Mouse (Mus musculus) natural killer cell, adult 2 months (primary cell): ENCODE measurements around the gene Rabepk.
A peak's percentile ranks its signal among the peaks of the same experiment; 100 is the strongest.
"Not testable (repeated sequence)": the region's sequence is repeated elsewhere in the genome, so short reads cannot be mapped to it uniquely, and the experiment has no call there.

Experiments used
- DNase-seq, 2 experiments: peaks; one replicate each; pipeline ENCODE4 v3.0.0; 2022; ENCODE audit warnings: low spot score in 2 of 2

Gene Rabepk

DNA sequence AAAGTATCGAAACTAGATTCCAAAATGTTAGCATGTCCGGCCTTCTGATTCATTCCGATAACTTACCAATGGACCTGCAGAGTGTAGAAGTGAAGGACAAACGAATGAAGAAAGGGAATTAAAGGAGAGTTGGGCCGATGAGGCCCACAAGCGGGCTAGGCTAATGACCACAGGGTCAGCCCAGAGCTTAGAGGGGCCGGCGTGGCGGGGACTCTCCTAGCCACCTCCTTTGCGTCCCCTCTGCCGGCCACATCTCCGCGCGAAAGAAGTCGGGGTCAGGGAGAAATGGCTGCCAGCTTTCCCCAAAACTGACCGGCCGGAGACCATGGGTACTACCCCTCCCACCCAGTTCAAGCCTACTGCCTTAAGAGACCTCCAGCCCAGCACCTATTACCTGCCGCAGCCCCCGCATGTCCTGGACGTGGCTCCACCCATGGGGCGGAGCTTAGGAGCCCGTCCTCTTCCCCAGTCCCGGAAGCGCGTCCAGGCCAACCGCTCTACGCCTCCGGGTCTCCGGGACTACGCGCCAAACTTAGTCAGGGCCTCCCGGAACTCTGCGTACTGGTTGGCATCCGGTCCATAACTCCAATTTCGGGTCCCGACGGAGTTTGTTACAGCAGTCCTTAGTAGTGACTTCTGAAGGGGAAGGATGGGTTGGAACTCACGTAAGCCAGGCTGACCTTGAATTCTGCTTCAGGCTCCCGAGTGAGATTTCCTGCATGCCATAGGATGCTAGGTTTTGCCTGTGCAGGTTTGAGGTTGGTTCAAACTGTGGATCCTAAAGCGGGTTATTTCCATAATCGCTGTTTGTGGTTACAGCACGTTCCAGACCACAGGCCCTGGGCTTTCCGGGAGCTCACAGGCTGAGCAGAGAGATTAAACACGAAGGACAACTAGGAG, at the start of gene Rabepk:
TSS of gene Rabepk (minus strand) at position 556 of the 900 bp plus-strand sequence.
- DNase-seq, result peak; percentile 67 to 75

DNA sequence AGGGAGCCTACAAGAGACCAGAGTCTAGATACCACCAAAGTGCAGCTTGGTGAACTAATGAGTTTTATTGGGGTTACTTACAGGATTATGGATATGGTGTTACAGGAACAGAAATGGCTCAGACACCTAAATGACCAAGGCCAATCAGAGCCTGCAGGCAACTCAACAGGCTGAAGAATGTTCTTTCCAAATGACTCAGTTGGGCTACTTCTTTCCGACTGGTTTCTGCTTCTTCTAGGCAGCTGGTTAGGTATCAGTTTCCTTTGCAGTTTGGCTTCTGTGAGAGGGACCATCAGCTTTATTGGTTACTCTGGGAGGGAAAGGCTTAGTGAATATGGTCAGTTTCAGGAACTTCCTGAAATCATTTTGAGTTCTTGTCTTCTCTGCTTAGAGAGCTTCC, 48.0 kb upstream of the Rabepk start:
- no peak for DNase-seq

DNA sequence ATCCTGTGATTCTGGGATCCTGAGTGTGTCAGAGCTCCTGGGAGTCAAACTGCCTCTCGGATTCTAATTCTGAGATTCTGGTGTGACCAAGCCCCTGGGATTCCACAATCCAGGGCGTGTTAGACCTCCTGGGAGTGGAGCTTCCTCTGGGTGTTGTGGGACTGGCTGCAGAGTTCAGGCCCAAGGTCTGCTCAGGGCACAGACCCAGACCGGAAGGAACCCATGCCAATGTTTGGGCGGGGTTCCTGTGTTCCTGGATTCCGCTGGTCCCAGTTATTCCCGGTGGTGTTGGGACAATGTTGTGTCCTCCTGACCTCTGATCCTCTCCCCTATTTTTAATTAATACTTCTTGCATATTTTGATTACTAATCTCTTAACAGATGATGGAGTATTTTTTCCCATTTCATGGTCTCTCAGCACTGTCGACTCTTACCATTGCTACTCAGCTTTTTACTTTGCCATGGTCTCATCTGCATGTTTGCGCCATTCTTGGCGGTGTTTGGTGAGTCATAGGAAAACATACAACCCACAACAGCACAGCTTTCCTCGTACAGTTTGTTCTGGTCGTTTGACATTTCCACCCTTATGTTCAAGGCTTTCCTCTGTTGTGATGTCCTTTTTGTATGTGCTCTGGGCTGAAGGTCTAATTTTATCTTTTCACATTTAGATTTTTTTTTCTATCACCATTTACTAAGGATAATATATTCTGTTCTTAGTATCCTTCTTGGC, 43.7 kb upstream of the Rabepk start:
- no peak for DNase-seq

DNA sequence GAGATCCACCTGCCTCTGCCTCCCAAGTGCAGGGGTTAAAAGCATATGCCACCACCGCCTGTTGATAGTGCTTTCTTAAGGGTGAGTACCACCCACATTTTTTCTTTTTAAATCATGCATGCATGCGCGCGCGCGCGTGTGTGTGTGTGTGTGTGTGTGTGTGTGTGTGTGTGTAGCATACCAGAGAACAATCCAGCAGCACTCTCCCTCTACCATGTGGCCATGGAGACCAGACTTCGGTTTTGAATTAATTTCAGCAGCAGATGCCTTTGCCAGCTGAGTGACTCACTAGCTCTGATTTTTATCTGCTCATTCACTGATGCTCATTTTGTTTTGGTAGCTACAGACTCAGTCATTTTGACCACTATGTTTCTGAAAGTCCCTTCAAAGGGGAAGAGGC, 42.0 kb upstream of the Rabepk start:
- no peak for DNase-seq

DNA sequence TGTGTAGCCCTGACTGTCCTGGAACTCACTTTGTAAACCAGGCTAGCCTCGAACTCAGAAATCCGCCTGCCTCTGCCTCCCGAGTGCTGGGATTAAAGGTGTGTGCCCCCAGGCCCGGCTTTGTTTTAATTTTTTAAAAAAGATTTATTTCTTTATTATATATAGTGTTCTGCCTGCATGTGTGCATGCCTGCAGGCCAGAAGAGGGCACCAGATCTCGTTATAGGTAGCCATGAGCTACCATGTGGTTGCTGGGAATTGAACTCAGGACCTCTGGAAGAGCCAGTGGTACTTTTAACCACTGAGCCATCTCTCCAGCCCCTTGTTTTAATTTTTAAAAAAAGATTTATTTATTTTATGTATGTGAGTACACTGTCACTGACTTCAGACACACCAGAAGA, 40.4 kb upstream of the Rabepk start:
- not testable (repeated sequence) for DNase-seq

DNA sequence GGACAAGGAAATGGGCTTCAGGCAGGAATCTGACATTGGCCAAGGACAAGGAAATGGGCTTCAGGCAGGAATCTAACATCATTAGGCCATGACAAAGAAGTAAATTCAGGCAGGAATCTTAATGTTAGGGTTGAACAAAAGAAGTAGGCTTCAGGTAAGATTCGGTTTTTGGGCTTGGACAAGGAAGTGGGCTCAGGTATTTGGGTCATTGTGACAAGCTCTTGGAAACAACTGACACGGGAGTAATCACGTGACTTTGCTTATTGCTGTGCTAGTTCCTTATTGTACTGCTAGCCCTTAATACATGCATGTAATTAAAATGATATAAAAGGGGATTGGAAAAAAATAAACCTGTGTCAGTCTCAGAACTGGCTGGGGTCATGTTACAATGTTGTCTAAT, 36.0 kb upstream of the Rabepk start:
- DNase-seq, result no peak

DNA sequence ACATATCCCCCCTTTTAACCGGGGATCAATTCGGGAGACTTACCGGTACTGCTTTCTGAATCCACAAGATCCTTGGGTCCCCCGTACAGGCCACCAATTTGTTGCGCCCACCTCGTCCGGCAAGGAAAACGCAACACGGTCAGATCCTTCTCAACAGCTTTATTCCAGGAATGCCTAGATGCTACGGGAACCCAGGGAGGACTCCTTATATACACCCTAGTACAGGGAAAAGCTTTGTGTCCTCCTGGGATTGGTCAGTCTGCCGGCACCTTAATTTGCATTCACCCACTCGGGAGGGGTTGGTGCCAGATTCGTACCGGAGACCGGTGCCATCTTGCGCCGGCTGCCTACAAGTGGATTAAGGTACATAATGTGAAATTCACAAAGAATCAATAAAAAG, 33.9 kb upstream of the Rabepk start:
- no peak for DNase-seq

DNA sequence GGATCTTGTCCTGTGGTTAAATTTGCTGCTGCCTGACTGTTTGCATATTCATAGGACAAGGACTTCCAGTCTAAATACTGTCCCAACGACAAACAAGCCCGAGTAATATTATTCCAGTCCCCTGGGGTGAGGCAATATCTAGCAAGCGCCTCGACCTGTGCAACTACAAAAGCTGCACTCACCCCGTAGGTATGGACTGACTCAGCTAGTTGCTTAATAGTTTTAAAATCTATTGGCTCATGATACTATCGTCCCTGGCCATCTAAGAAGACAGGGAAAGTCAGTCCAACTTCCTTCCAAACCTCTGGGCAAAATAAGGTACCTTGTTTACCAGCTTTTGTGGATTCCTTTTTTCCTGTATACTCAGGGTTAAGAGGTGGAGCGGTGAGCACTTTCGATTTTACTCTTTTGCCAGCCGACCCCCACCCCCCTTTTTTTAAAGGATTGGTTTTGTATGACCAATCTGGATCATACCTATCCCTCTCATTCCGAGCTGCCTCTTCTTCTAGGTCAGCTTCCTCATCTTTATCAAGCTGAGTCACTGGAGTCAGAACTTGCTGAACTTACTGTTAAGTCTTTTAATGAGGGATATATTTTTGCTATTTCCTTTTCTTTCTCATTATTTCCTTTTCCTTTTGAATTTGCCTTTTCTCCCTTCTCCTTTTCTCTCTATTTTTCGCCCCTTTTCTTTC, 33.2 kb upstream of the Rabepk start, which contains the start of gene Gm34653:
TSS of gene Gm34653 (plus strand) at position 242 of the 692 bp plus-strand sequence.
- not testable (repeated sequence) for DNase-seq

DNA sequence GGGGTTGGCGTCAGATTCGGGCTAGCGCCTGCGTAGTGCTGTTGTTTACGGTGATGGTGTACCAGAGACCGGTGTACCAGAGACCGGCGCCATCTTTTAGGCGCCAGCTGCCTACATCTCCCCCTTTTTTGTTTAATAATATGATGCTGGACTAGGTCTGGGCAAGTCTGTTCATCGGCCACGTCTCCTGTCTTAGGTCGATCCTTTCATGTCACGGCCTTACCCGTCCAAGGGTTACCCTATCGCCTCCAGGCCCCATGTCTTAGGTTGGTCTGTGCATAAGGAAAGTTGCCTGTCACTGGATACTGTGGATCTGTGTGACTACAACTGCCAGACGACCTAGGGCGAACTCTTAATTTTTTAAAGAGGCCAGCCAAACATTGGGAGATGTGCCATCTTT, 30.4 kb upstream of the Rabepk start:
- DNase-seq, result not testable (repeated sequence)

DNA sequence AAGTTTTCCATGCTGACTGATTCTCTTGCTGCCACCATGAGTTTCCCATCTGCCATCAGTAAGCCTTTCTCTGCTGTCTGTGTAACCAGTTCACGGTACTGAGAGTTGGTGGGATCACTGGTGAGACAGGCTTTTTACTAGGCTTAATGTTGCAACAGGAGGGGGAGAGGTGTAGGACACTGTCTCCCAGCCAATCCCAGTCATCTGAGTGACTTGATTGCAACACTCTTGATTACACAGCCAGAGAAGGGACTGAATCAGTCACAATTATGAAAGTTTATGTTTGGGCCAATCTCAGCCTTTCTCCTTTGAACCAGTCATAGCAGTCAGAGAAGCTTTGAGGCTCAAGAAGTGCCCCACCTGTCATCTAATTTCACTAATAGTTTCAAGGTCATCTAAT, 28.3 kb upstream of the Rabepk start:
- no peak for DNase-seq

DNA sequence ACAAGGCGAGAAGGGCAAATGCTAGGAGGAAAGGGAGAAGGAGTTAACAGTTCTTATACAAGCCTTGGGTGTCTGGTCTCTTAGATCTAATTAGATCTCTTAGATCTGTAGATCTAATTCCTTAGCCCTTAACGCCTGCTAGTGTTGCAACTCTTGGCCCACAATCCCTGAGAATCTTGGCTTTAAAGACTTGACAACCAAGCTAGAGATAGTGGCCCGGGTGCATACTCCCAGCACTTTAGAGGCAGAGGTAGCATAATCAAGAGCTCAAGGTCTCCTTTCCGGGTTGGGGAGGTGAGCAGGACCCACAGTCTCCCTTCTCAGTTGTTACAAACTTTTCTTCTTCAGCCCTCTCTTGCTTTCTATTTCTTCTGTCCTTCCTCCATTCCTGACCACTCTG, 27.9 kb upstream of the Rabepk start:
- no peak for DNase-seq

DNA sequence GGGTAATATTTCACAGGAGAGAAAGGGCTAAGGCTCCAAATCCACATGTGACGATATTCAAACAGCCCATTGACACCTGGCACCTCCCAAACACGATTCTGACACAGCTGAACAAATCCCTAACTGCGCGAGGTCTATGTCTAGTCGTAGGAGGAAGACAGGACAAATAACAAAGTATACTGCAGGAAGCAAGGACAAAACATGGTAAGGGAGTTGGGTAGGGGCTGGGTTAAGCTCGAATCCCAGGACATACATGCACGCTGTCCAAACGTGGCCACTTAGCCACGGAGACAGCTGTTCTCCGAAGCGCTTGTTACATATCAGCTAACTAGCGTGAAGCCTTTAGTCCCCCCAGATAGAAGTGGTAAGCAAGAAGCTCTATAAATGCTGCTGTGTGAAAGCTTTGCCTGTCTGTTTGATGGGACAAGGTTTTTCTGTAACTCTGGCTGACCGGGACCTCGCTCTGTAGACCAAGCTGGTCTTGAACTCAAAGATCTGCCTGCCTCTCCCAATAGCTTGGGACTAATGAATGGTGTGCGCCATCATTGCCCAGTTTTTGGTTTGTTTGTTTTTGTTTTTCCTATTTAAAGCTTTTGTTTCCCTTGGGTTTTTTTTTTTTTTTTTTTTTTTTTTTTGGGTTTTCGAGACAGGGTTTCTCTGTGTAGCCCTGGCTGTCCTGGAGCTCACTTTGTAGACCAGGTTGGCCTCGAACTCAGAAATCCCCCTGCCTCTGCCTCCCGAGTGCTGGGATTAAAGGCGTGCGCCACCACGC, 26.9 kb upstream of the Rabepk start:
- no peak for DNase-seq

DNA sequence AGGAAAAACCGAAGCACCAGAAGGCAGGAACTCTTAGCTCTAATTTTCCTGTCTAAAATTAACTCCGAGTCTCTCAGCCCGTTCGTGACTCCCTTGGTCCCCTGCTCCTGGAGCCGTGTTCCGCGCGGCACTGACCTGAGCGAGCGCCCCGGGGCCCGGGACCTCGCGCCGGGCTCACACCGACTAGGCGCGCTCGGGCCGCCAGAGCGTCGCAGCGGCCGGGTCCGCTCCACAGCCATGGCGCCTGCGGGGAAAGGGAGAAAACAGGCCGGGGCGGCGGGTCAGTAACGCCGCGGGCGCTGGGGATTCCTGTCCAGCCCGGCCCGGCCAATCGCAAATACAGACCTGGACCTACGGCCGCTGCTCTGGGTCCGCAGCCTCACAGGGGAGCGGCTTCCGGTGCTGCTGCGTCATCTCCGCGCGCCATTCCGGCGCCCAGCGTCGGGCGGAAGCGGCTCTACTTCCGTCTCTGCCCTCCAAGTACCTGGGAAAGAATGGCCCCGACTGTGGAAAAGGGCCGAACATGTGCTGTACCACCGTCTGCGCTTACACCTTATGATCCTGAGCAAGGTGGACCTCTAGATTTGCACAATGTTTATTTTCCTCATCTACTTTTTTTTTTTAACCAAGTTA, 26.2 kb upstream of the Rabepk start, which contains the start of gene Fbxw2:
TSS of gene Fbxw2 (minus strand) at position 485 of the 633 bp plus-strand sequence.
- peak; percentile 83 to 87 for DNase-seq

DNA sequence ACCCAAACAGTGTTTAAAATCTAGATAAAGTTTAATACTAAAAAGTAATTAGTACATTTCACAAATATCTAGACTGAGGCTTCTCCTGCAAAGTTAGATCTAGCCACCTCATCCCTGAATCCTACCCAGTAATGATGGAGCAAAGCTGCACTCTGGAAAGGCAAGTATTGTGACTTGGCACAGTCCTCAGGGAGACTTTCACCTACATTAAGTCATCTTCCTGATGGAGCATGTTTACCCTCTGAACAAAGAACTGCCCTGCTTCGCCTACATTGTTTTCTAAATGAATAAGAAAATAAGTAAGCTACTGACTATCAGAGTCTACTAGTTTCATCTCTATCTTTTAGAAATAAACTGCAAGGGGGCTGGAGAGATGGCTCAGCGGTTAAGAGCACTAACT, 18.8 kb upstream of the Rabepk start:
- no peak for DNase-seq

DNA sequence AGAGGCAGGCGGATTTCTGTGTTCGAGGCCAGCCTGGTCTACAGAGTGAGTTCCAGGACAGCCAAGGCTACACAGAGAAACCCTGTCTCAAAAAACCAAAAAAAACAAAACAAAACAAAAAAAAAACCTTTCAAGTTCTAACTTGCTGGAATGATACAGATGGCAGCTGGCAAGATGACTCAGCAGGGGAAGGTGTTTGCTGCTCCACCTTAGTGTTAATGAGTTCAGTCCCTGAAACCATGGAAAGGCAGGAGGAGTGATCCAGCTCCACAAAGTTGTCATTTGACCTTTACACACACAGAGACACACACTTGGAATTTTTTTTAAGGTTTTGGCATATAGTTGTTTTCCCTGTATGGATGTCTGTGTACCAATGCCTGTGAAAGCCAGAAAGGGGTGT, 16.2 kb upstream of the Rabepk start:
- not testable (repeated sequence) for DNase-seq

DNA sequence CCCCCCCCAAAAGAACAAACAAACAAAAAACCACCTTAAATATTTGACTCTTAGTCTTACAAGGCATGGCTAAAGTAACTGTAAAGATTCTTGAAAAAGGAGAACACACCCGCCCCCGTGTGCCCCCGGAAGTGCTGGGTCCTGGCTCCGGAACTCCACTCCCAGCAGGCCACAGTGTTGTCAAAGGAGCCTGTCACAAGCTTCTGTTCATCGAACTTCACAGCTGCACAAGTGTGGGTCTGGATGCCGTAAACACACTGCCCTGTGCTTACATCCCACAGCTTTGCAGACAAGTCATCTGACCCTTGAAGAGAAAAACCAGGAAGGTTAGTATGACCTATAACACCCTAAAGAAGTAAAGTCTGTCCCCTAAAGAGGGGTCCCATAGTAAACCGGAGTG, 13.0 kb upstream of the Rabepk start:
- DNase-seq, result no peak

DNA sequence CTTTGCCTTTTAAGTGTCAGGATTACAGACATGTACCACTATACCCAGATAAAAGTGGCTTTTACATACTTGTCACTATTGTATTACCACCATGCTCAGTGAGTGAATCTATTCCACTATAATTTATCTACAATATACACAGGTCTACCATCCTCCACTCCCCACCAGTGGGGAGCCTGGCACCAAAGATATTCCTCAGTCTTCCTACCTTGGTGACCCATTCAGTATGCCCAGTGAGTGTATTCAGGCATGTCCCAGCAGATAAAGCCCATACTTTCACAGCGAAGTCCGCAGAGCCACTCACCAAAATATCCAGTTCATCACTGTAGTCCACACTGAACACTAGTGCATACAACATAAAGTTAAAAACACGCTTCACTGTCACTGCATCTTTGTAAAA, 11.1 kb upstream of the Rabepk start:
- no peak for DNase-seq

DNA sequence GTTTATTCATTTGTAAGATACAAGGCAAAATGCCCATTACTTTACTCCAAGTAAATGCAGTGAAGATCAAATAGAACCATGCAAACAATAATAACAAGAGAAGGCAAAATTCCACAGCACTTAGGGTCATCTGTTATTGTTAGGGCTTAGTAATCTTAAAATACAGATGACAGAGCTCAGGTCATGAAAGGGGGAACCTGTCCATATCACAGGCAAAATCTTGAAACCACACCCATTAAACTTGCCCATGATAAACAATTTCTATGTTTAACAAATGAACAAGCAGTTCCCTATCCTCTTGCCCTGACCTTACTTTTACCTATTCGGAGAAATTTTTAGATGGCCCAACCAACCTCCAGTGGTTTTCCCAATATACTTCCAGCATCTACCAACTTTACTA, 9.9 kb upstream of the Rabepk start:
- no peak for DNase-seq

DNA sequence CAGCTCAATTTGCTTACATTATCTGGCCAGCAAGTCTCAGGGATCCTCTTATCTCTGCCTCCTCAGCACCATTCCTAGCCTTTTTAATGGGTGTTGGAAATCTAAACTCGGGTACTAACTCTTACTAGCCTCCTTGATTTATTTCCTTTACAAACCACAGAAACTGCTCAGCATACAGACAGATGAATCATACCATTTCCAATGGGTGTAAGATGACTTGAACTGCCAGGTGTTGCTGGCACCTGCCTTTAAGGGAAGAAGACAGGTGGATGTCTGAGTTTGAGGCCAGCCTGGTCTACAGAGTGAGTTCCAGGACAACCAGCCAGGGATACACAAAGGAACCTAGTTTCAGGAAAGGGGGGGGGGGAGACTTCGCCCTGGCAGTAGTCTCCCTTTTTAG, 8.3 kb upstream of the Rabepk start:
- no peak for DNase-seq

DNA sequence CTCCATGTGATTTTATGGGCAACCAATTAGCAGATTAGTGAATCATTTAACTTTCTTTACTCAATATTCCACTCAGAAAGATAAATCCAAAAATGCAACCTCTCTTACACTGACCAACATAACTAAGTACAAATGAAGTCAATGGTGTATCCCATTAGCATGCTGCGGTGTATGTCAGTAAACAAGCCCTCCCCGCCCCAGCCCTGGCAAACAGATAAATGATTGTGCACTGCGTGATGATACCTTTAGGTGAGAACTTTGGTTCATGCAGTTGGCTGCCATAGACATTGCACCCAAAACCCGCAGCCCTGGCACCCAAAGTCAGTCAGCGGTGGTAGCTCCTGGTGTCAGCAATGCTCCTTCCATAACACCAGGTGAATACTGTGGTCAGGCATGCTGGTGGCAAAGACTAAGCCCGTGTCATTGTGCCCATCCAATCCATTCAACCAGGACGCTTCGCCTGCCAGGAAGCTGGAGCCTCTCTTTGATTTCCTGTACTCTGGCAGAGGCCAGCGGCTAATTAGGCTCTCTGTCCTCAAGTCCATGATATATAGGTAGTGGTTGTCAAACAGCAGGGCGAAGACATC, 5.7 kb upstream of the Rabepk start:
- no peak for DNase-seq

DNA sequence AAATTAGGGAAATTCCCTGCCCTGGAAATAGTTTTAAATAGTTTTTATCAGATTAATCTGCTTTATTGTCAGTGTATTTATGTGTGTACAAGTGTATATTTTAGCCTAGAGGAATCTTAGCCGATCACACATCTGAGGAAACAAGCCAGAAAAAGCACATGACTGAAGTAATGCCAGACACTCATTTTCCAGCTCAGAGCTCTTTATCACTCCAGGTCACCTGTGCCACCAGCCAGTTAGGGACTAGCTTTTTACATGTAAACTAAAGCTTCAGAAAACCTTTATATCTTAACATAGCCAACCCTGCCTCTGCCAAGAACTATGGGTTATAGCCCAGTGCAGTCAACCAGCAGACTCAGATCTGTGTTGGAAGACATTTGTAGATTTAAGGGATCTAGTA, 5.1 kb upstream of the Rabepk start:
- no peak for DNase-seq
